Mouse (Mus musculus) embryonic facial prominence, embryonic 12.5 days (tissue): ENCODE data around the gene H2-K1. TPM values are rescaled to one million over a fixed set of nuclear protein-coding genes. Genes with fewer than 3 reads are reported as not detected.

Experiments
- ATAC-seq: fragments of 200-750 bp; cut with Nextera tagmentation; 2 replicates; pipeline ENCODE4 v1.8.0; 2017; ENCODE audit not compliant: insufficient number of reproducible peaks, insufficient read depth, low FRiP score, low TSS enrichment
- H3K27ac ChIP-seq: fragments of 300-500 bp; sonication (generic); 2 replicates; pipeline ENCODE4 v1.5.1; 2016; ENCODE audit warnings: mild to moderate bottlenecking
- H3K27me3 ChIP-seq: fragments of 300-500 bp; sonication (generic); 2 replicates; pipeline ENCODE4 v1.6.1; 2016; ENCODE audit warnings: mild to moderate bottlenecking, moderate library complexity
- H3K36me3 ChIP-seq: fragments of 300-500 bp; sonication (generic); 2 replicates; pipeline ENCODE4 v1.6.1; 2016; ENCODE audit warnings: mild to moderate bottlenecking
- H3K4me1 ChIP-seq: fragments of 300-500 bp; sonication (generic); 2 replicates; pipeline ENCODE4 v1.6.1; 2016
- H3K4me2 ChIP-seq: fragments of 300-500 bp; sonication (generic); replicated peaks from 2 replicates; pipeline ENCODE4 v1.6.1; 2016; ENCODE audit warnings: mild to moderate bottlenecking, moderate library complexity
- H3K4me3 ChIP-seq: fragments of 300-500 bp; sonication (generic); 2 replicates; pipeline ENCODE4 v1.5.1; 2016; ENCODE audit warnings: mild to moderate bottlenecking
- H3K9ac ChIP-seq: fragments of 300-500 bp; sonication (generic); 2 replicates; pipeline ENCODE4 v1.6.1; 2016; ENCODE audit warnings: mild to moderate bottlenecking, moderate library complexity
- H3K9me3 ChIP-seq: fragments of 300-500 bp; sonication (generic); 2 replicates; pipeline ENCODE4 v1.6.1; 2016; ENCODE audit warnings: mild to moderate bottlenecking, moderate library complexity
- WGBS: fragments of 180-500 bp; shearing (Covaris S2); methylation state at CpG from one replicate; pipeline ENCODE4 v1.1.7; 2016; 5-methylcytosine and 5-hydroxymethylcytosine counted together
- polyA plus RNA-seq: library from polyadenylated mRNA; unstranded; fragments of >200 nt; fragmentation: Nextera tagmentation; extraction: Ambion mirVana; gene quantifications from 2 replicates; pipeline ENCODE4 v1.2.1, GENCODE M21; 2016

Gene H2-K1
- polyA plus RNA-seq, 1 experiment from 2014 or later, result 8.0 TPM

- no peak overlapping the region for H3K27ac ChIP-seq
- H3K9me3 ChIP-seq, result no peaks in the 10 kb centered on the region
- no peak for ATAC-seq
- peaks cover 49% of the 10 kb centered on the region for H3K27me3 ChIP-seq
- peaks cover 10% of the 10 kb centered on the region for H3K4me1 ChIP-seq
- no peak overlapping the region for H3K4me2 ChIP-seq
- WGBS, result 69% methylated on average over 6 of the region's 6 CpGs
- H3K4me3 ChIP-seq, result no peak overlapping the region
- no peak overlapping the region for H3K9ac ChIP-seq
- H3K36me3 ChIP-seq, result no peaks in the 10 kb centered on the region
Observed at GRCm38 (mm10) chr17:33979512-33980050, 20.6 kb downstream of the H2-K1 start.

- WGBS, result 0% methylated on average over 17 of the region's 17 CpGs
- Histone ChIP-seq H3K4me1 (peaks cover 10% of the 10 kb centered on the region), H3K36me3 (no peaks in the 10 kb centered on the region), H3K4me3 (peak overlapping the region; percentile 34), H3K9me3 (no peaks in the 10 kb centered on the region), H3K27ac (no peak overlapping the region), H3K4me2 (peak overlapping the region; percentile 53), H3K27me3 (peaks cover 49% of the 10 kb centered on the region), H3K9ac (peak overlapping the region; percentile 36; the same call in 1 of the 2 replicates)
- peak; percentile 36; the same call in 1 of the 2 replicates for ATAC-seq
Observed at GRCm38 (mm10) chr17:33978631-33979031, 21.5 kb downstream of the H2-K1 start.

GRCm38 (mm10) chr17:33977861-33978557 lies 22.1 kb downstream of the H2-K1 start:
- Histone ChIP-seq H3K27ac (no peak overlapping the region), H3K4me2 (peak overlapping the region; percentile 53), H3K4me1 (peaks cover 10% of the 10 kb centered on the region), H3K4me3 (peak overlapping the region; percentile 34), H3K27me3 (peaks cover 49% of the 10 kb centered on the region), H3K36me3 (no peaks in the 10 kb centered on the region), H3K9ac (peak overlapping the region; percentile 36), H3K9me3 (no peaks in the 10 kb centered on the region)
- no peak for ATAC-seq
- WGBS, result 2% methylated on average over 57 of the region's 57 CpGs

GRCm38 (mm10) chr17:33973572-33973971 lies 26.6 kb downstream of the H2-K1 start:
- H3K9ac ChIP-seq, result no peak overlapping the region
- peaks cover 28% of the 10 kb centered on the region for H3K27me3 ChIP-seq
- ATAC-seq, result no peak
- H3K4me2 ChIP-seq, result no peak overlapping the region
- no peaks in the 10 kb centered on the region for H3K36me3 ChIP-seq
- H3K4me3 ChIP-seq, result no peak overlapping the region
- WGBS, result 61% methylated on average over 3 of the region's 3 CpGs
- H3K9me3 ChIP-seq, result 0 out of 2 replicates have a peak, but pooled peaks cover 2% of the 10 kb centered on the region
- no peak overlapping the region for H3K27ac ChIP-seq
- H3K4me1 ChIP-seq, result 0 out of 2 replicates have a peak, but pooled peaks cover 4% of the 10 kb centered on the region

GRCm38 (mm10) chr17:33972691-33973090 lies 27.5 kb downstream of the H2-K1 start:
- H3K4me2 ChIP-seq, result no peak overlapping the region
- WGBS, result 16% methylated on average over 1 of the region's 1 CpGs
- no peaks in the 10 kb centered on the region for H3K36me3 ChIP-seq
- H3K4me3 ChIP-seq, result no peak overlapping the region
- ATAC-seq, result no peak
- H3K27me3 ChIP-seq, result peaks cover 19% of the 10 kb centered on the region
- 0 out of 2 replicates have a peak, but pooled peaks cover 2% of the 10 kb centered on the region for H3K9me3 ChIP-seq
- no peak overlapping the region for H3K27ac ChIP-seq
- no peak overlapping the region for H3K9ac ChIP-seq
- H3K4me1 ChIP-seq, result no peaks in the 10 kb centered on the region

GRCm38 (mm10) chr17:33969394-33969793 lies 30.8 kb downstream of the H2-K1 start:
- WGBS, result 75% methylated on average over 4 of the region's 4 CpGs
- Histone ChIP-seq H3K36me3 (peaks cover 23% of the 10 kb centered on the region), H3K27me3 (no peaks in the 10 kb centered on the region), H3K9me3 (0 out of 2 replicates have a peak, but pooled peaks cover 2% of the 10 kb centered on the region), H3K27ac (no peak overlapping the region), H3K4me2 (no peak overlapping the region), H3K4me3 (no peak overlapping the region), H3K4me1 (no peaks in the 10 kb centered on the region), H3K9ac (no peak overlapping the region)
- no peak for ATAC-seq

GRCm38 (mm10) chr17:33968927-33969326 lies 31.2 kb downstream of the H2-K1 start:
- WGBS, result 28% methylated on average over 5 of the region's 5 CpGs

GRCm38 (mm10) chr17:33968489-33968888 lies 31.7 kb downstream of the H2-K1 start:
- peaks cover 30% of the 10 kb centered on the region for H3K36me3 ChIP-seq
- no peak overlapping the region for H3K4me2 ChIP-seq
- no peak overlapping the region for H3K9ac ChIP-seq
- no peak overlapping the region for H3K27ac ChIP-seq
- 3% methylated on average over 9 of the region's 9 CpGs for WGBS
- no peaks in the 10 kb centered on the region for H3K4me1 ChIP-seq
- H3K9me3 ChIP-seq, result 0 out of 2 replicates have a peak, but pooled peaks cover 2% of the 10 kb centered on the region
- no peaks in the 10 kb centered on the region for H3K27me3 ChIP-seq
- ATAC-seq, result peak; percentile 11; the same call in 1 of the 2 replicates
- no peak overlapping the region for H3K4me3 ChIP-seq

More at GRCm38 (mm10) chr17:33968927-33969326, 31.2 kb downstream of the H2-K1 start:
- Histone ChIP-seq H3K27me3 (no peaks in the 10 kb centered on the region), H3K36me3 (peaks cover 26% of the 10 kb centered on the region), H3K4me3 (no peak overlapping the region), H3K4me1 (no peaks in the 10 kb centered on the region), H3K4me2 (no peak overlapping the region), H3K9me3 (0 out of 2 replicates have a peak, but pooled peaks cover 2% of the 10 kb centered on the region), H3K27ac (no peak overlapping the region), H3K9ac (no peak overlapping the region)
- ATAC-seq, result no peak

GRCm38 (mm10) chr17:33965846-33966550 lies 34.1 kb downstream of the H2-K1 start:
- H3K4me1 ChIP-seq, result no peaks in the 10 kb centered on the region
- H3K36me3 ChIP-seq, result peaks cover 55% of the 10 kb centered on the region
- no peak overlapping the region for H3K9ac ChIP-seq
- no peak overlapping the region for H3K27ac ChIP-seq
- 0 out of 2 replicates have a peak, but pooled peaks cover 2% of the 10 kb centered on the region for H3K9me3 ChIP-seq
- H3K27me3 ChIP-seq, result no peaks in the 10 kb centered on the region
- no peak overlapping the region for H3K4me2 ChIP-seq
- WGBS, result 86% methylated on average over 16 of the region's 16 CpGs
- no peak; the same call in 1 of the 2 replicates for ATAC-seq
- H3K4me3 ChIP-seq, result no peak overlapping the region

GRCm38 (mm10) chr17:33965082-33965845 lies 34.9 kb downstream of the H2-K1 start:
- Histone ChIP-seq H3K4me3 (no peak overlapping the region), H3K4me1 (no peaks in the 10 kb centered on the region), H3K4me2 (no peak overlapping the region), H3K36me3 (peaks cover 60% of the 10 kb centered on the region), H3K27ac (no peak overlapping the region), H3K27me3 (no peaks in the 10 kb centered on the region), H3K9me3 (0 out of 2 replicates have a peak, but pooled peaks cover 2% of the 10 kb centered on the region), H3K9ac (no peak overlapping the region)
- 90% methylated on average over 17 of the region's 17 CpGs for WGBS
- ATAC-seq, result no peak

- Histone ChIP-seq H3K27me3 (no peaks in the 10 kb centered on the region), H3K36me3 (peaks cover 81% of the 10 kb centered on the region), H3K27ac (no peak overlapping the region), H3K4me1 (no peaks in the 10 kb centered on the region), H3K9me3 (no peaks in the 10 kb centered on the region), H3K9ac (no peak overlapping the region), H3K4me3 (no peak overlapping the region), H3K4me2 (no peak overlapping the region)
- ATAC-seq, result no peak
- WGBS, result 91% methylated on average over 7 of the region's 7 CpGs
Observed at GRCm38 (mm10) chr17:33962876-33963275, 37.3 kb downstream of the H2-K1 start.
